Mouse (Mus musculus) hindbrain, embryonic 13.5 days (tissue): ENCODE results near the gene Rtbdn. TPM values are rescaled to one million over a fixed set of nuclear protein-coding genes. Genes with fewer than 3 reads are reported as not detected.
"Not testable (repeated sequence)": the region's sequence is repeated elsewhere in the genome, so short reads cannot be mapped to it uniquely, and the experiment has no call there.

Source experiments
- ATAC-seq: fragments of 200-750 bp; cut with Nextera tagmentation; 2 replicates; pipeline ENCODE4 v1.8.0; 2017; ENCODE audit warnings: moderate TSS enrichment; ENCODE audit not compliant: low FRiP score
- H3K27ac ChIP-seq: fragments of 300-500 bp; sonication (generic); 2 replicates; pipeline ENCODE4 v1.5.1; 2015; ENCODE audit warnings: inconsistent platforms, mild to moderate bottlenecking, moderate library complexity
- H3K27me3 ChIP-seq: fragments of 300-500 bp; sonication (generic); 2 replicates; pipeline ENCODE4 v1.6.1; 2015; ENCODE audit warnings: mild to moderate bottlenecking, inconsistent platforms
- H3K36me3 ChIP-seq: fragments of 300-500 bp; sonication (generic); 2 replicates; pipeline ENCODE4 v1.6.1; 2015; ENCODE audit warnings: mild to moderate bottlenecking, inconsistent platforms
- H3K4me1 ChIP-seq: fragments of 300-500 bp; sonication (generic); replicated peaks from 2 replicates; pipeline ENCODE4 v1.6.1; 2015; ENCODE audit warnings: inconsistent platforms
- H3K4me2 ChIP-seq: fragments of 300-500 bp; sonication (generic); 2 replicates; pipeline ENCODE4 v1.6.1; 2015; ENCODE audit warnings: inconsistent platforms, mild to moderate bottlenecking, moderate library complexity
- H3K4me3 ChIP-seq: fragments of 300-500 bp; sonication (generic); 2 replicates; pipeline ENCODE4 v1.5.1; 2015; ENCODE audit warnings: mild to moderate bottlenecking, inconsistent platforms
- H3K9ac ChIP-seq: fragments of 300-500 bp; sonication (generic); 2 replicates; pipeline ENCODE4 v1.6.1; 2015; ENCODE audit warnings: mild to moderate bottlenecking, inconsistent platforms
- H3K9me3 ChIP-seq: fragments of 300-500 bp; sonication (generic); 2 replicates; pipeline ENCODE4 v1.6.1; 2016; ENCODE audit warnings: inconsistent platforms
- WGBS: fragments of 180-500 bp; shearing (Covaris S2); methylation state at CpG from one replicate; pipeline ENCODE4 v1.1.7; 2015; 5-methylcytosine and 5-hydroxymethylcytosine counted together
- polyA plus RNA-seq: library from polyadenylated mRNA; unstranded; fragments of >200 nt; fragmentation: Nextera tagmentation; extraction: Ambion mirVana; gene quantifications from 2 replicates; pipeline ENCODE4 v1.2.1, GENCODE M21; 2015

Gene Rtbdn
- polyA plus RNA-seq = 1.8 and 2.4 TPM in 2 replicates

DNA sequence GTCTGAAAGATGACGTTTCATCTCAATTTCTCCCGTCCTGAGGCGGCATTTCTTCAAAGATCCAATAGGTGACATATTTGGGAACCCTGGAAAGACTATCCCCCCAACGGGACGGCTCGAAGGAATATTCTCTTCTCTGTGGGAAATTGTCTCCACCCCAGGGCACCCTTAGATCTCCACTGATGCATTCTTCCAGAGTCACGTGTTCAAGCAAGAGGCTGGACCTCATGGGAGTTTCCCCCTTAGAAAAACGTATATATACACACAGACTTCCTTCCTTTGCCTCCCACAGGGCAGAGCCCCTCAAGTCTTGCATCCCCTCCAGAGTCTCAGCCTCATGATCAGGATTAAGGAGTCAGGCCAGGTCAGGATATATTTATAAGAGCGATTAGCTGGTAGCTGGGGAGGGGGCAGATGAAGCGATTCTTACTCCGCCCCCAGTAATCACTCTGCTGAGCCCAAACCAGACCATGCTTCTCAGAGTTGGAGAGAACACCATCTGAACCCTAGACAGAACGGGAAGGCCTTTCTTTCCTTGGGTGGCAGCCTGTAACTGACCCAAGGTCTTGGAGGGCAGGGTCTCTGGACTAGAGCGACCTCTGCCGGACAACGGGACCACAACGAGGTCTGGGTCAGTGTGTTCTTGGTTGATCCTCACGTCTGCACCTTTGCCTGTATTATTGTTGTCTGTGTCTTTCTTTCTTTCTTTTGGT lies at the start of gene Rtbdn:
Gene Rtbdn (plus strand): TSS at position 464 of the 713 bp plus-strand sequence.
- Histone ChIP-seq H3K4me2 (peak within 1 kb of the TSS; percentile 80), H3K4me1 (peaks cover 35% of the 10 kb centered on the region), H3K9me3 (no peaks in the 10 kb centered on the region), H3K27ac (peak within 1 kb of the TSS; percentile 79), H3K4me3 (peak within 1 kb of the TSS; percentile 63), H3K36me3 (no peaks in the 10 kb centered on the region), H3K9ac (peak within 1 kb of the TSS; percentile 82), H3K27me3 (peaks cover 77% of the 10 kb centered on the region)
- WGBS = 7% methylated on average over 17 of the region's 17 CpGs
- peak; percentile 40; the same call in 1 of the 2 replicates for ATAC-seq

GRCm38 (mm10) chr8:84901071-84901470 lies 45.7 kb upstream of the Rtbdn start:
- no peak overlapping the region for H3K4me2 ChIP-seq
- 67% methylated on average over 4 of the region's 4 CpGs for WGBS
- H3K27ac ChIP-seq = no peak overlapping the region
- H3K9ac ChIP-seq = no peak overlapping the region
- no peaks in the 10 kb centered on the region for H3K9me3 ChIP-seq
- no peak overlapping the region for H3K4me3 ChIP-seq
- no peaks in the 10 kb centered on the region for H3K36me3 ChIP-seq
- ATAC-seq = no peak
- H3K27me3 ChIP-seq = peaks cover 56% of the 10 kb centered on the region
- peaks cover 14% of the 10 kb centered on the region for H3K4me1 ChIP-seq

- Histone ChIP-seq H3K27ac (no peak within 1 kb of the TSS), H3K4me2 (peak within 1 kb of the TSS; percentile 79)
- ATAC-seq = no peak
Observed at GRCm38 (mm10) chr8:84901752-84902151, 45.0 kb upstream of the Rtbdn start, which contains the start of gene Klf1. TSS of gene Klf1 (plus strand) at chr8:84901928.

GRCm38 (mm10) chr8:84902367-84902919 lies 44.3 kb upstream of the Rtbdn start:
- Histone ChIP-seq H3K36me3 (no peaks in the 10 kb centered on the region), H3K9ac (peak overlapping the region; percentile 62), H3K4me3 (peak overlapping the region; percentile 46), H3K27ac (no peak overlapping the region), H3K4me2 (peak overlapping the region; percentile 79), H3K27me3 (peaks cover 56% of the 10 kb centered on the region), H3K4me1 (peaks cover 14% of the 10 kb centered on the region), H3K9me3 (no peaks in the 10 kb centered on the region)
- peak; percentile 25 for ATAC-seq
- 3% methylated on average over 24 of the region's 24 CpGs for WGBS

More at GRCm38 (mm10) chr8:84901752-84902151, 45.0 kb upstream of the Rtbdn start, which contains the start of gene Klf1:
- no peaks in the 10 kb centered on the region for H3K36me3 ChIP-seq
- H3K9me3 ChIP-seq = no peaks in the 10 kb centered on the region
- peaks cover 56% of the 10 kb centered on the region for H3K27me3 ChIP-seq
- WGBS = 80% methylated on average over 3 of the region's 3 CpGs
- peaks cover 14% of the 10 kb centered on the region for H3K4me1 ChIP-seq
- peak within 1 kb of the TSS; percentile 62 for H3K9ac ChIP-seq
- peak within 1 kb of the TSS; percentile 46 for H3K4me3 ChIP-seq

DNA sequence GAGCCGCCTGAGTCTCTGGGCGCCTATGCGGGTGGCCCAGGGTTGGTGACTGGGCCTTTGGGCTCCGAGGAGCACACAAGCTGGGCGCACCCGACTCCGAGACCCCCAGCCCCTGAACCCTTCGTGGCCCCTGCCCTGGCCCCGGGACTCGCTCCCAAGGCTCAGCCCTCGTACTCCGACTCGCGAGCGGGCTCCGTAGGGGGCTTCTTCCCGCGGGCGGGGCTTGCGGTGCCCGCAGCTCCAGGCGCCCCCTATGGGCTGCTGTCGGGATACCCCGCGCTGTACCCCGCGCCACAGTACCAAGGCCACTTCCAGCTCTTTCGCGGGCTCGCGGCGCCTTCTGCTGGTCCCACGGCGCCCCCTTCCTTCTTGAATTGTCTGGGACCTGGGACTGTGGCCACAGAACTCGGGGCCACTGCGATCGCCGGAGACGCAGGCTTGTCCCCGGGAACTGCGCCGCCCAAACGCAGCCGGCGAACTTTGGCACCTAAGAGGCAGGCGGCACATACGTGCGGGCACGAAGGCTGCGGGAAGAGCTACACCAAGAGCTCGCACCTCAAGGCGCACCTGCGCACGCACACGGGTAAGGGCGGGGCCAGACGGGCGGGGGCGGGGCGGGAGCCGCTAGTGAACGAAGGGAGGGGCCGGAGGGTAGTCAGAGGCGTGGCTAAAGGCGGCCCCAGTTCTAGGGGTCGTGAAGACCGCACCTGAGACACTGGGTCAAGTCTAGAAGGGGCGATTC lies 43.7 kb upstream of the Rtbdn start:
- Histone ChIP-seq H3K9me3 (no peaks in the 10 kb centered on the region), H3K4me3 (peak overlapping the region; percentile 46), H3K4me2 (peak overlapping the region; percentile 79), H3K27ac (no peak overlapping the region), H3K27me3 (peaks cover 56% of the 10 kb centered on the region), H3K36me3 (no peaks in the 10 kb centered on the region), H3K4me1 (peaks cover 15% of the 10 kb centered on the region), H3K9ac (peak overlapping the region; percentile 62)
- WGBS = under 1% methylated on average over 68 of the region's 68 CpGs
- ATAC-seq = peak; percentile 88

DNA sequence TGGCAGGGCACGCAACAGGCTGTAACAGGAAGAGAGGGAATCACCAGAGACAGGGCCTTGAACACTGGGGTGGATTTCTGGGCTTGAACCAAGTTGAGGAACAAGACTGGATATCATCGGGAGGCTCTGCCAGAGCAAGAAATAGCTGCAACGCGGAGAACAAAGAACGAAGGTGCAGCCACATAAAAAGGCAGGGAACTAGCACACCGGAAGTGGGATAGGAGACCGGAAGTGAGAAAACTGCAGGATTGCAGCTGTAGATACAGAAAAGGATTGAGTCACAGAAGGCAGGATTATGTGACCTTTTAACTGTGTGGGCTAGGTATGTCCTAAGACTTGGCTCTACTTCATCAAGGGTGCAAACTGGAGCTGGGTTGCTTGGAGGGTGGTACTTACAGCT lies 42.4 kb upstream of the Rtbdn start:
- no peak overlapping the region for H3K4me3 ChIP-seq
- H3K4me2 ChIP-seq = no peak overlapping the region
- H3K36me3 ChIP-seq = 0 out of 2 replicates have a peak, but pooled peaks cover under 1% of the 10 kb centered on the region
- H3K9me3 ChIP-seq = no peaks in the 10 kb centered on the region
- H3K27me3 ChIP-seq = peaks cover 58% of the 10 kb centered on the region
- no peak overlapping the region for H3K9ac ChIP-seq
- peaks cover 27% of the 10 kb centered on the region for H3K4me1 ChIP-seq
- ATAC-seq = no peak
- no peak overlapping the region for H3K27ac ChIP-seq
- 93% methylated on average over 7 of the region's 7 CpGs for WGBS

DNA sequence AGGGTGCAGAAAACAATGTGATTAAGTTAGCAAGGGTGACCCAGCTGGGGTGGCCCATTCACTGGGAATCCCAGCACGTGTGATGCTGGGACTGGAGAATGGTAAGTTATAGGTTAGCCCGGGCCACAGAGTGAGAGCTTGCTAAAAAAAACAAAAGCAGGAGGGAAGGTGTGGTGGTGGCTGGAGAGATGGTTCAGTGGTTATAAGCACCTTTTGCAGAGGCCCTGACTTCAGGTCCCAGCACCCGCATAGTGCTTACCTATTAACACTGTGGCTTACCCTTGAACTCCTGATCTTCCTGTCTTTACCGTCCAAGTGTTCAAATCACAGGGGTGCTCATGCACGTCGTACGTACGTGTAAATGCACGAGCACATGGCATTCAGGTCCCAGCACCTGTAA lies 39.8 kb upstream of the Rtbdn start:
- H3K4me3 ChIP-seq = no peak overlapping the region
- no peak overlapping the region for H3K9ac ChIP-seq
- H3K27ac ChIP-seq = no peak overlapping the region
- no peak overlapping the region for H3K4me2 ChIP-seq
- peaks cover 61% of the 10 kb centered on the region for H3K27me3 ChIP-seq
- ATAC-seq = no peak
- H3K9me3 ChIP-seq = no peaks in the 10 kb centered on the region
- WGBS = 91% methylated on average over 9 of the region's 9 CpGs
- peaks cover 27% of the 10 kb centered on the region for H3K4me1 ChIP-seq
- H3K36me3 ChIP-seq = peaks cover 27% of the 10 kb centered on the region

GRCm38 (mm10) chr8:84907493-84907892 lies 39.3 kb upstream of the Rtbdn start:
- no peak overlapping the region for H3K4me3 ChIP-seq
- H3K4me1 ChIP-seq = peaks cover 29% of the 10 kb centered on the region
- no peaks in the 10 kb centered on the region for H3K9me3 ChIP-seq
- 78% methylated on average over 8 of the region's 8 CpGs for WGBS
- no peak overlapping the region for H3K4me2 ChIP-seq
- peaks cover 61% of the 10 kb centered on the region for H3K27me3 ChIP-seq
- ATAC-seq = no peak
- peaks cover 31% of the 10 kb centered on the region for H3K36me3 ChIP-seq
- no peak overlapping the region for H3K27ac ChIP-seq
- H3K9ac ChIP-seq = no peak overlapping the region

DNA sequence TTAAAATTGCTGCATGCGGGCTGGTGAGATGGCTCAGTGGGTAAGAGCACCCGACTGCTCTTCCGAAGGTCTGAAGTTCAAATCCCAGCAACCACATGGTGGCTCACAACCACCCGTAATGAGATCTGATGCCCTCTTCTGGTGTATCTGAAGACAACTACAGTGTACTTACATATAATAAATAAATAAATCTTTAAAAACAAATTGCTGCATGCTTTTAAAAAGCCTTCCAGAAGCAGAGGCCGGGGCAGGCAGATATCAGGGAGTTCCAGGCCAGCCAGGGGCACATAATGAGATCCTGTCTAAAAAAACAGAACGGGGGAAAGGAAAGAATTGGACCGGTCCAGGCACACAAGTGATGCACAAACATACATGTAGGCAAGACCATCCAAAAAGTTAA lies 38.8 kb upstream of the Rtbdn start:
- 29% methylated on average over 7 of the region's 7 CpGs for WGBS
- Histone ChIP-seq H3K4me2 (peak overlapping the region; percentile 56), H3K36me3 (peaks cover 36% of the 10 kb centered on the region), H3K27me3 (peaks cover 61% of the 10 kb centered on the region), H3K4me3 (peak overlapping the region; percentile 38), H3K4me1 (peaks cover 29% of the 10 kb centered on the region)
- H3K9ac ChIP-seq, H3K9me3 ChIP-seq, H3K27ac ChIP-seq, ATAC-seq: not testable (repeated sequence)

GRCm38 (mm10) chr8:84908421-84909161 lies 38.2 kb upstream of the Rtbdn start, which contains the start of gene Dnase2a:
TSS of gene Dnase2a (plus strand) at chr8:84908560.
- Histone ChIP-seq H3K4me1 (peaks cover 27% of the 10 kb centered on the region), H3K36me3 (peaks cover 40% of the 10 kb centered on the region), H3K9ac (peak within 1 kb of the TSS; percentile 58), H3K27me3 (peaks cover 62% of the 10 kb centered on the region), H3K9me3 (no peaks in the 10 kb centered on the region), H3K4me2 (peak within 1 kb of the TSS; percentile 56), H3K27ac (no peak within 1 kb of the TSS; the same call in 1 of the 2 replicates), H3K4me3 (peak within 1 kb of the TSS; percentile 38)
- ATAC-seq = peak; percentile 77
- 1% methylated on average over 45 of the region's 45 CpGs for WGBS

DNA sequence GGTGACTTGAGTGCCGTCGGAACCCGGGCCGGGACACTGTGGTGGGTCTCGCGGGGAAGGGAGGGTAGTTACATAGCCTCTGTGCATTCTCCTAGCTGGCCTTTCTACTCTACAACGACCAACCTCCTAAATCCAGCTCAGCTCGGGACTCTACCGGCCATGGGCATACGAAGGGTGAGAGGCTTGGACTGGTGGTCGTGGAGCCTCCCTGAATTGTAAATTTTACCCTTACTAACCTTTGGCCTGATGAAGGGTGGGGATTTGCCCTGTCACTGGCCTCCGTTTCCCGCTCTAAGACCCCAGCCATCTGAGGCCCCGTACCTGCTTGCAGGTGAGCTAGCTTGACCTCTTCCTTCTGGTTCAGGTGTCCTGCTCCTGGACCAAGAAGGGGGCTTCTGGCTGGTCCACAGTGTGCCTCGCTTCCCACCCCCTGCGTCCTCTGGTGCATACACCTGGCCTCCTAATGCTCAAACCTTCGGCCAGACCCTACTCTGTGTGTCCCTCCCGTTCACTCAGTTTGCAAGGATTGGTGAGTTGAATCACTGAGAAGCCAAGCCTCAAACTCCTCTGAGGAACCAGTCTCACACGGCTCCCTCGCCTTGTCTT lies 37.5 kb upstream of the Rtbdn start:
- 55% methylated on average over 20 of the region's 20 CpGs for WGBS
- H3K4me2 ChIP-seq = peak overlapping the region; percentile 56
- H3K9me3 ChIP-seq = no peaks in the 10 kb centered on the region
- peaks cover 67% of the 10 kb centered on the region for H3K27me3 ChIP-seq
- H3K36me3 ChIP-seq = peaks cover 45% of the 10 kb centered on the region
- peak; percentile 12; the same call in 1 of the 2 replicates for ATAC-seq
- no peak overlapping the region for H3K27ac ChIP-seq
- H3K4me3 ChIP-seq = peak overlapping the region; percentile 38
- peaks cover 25% of the 10 kb centered on the region for H3K4me1 ChIP-seq
- peak overlapping the region; percentile 58 for H3K9ac ChIP-seq
